Mouse (Mus musculus) MEL (cell line): ENCODE measurements around the gene Snrpd2. TPM values are rescaled to one million over a fixed set of nuclear protein-coding genes. Genes with fewer than 3 reads are reported as not detected.

Experiments used
- DNase-seq: peaks from one replicate; pipeline ENCODE4 v3.0.0; 2011; ENCODE audit warnings: low read depth, low spot score
- H3K27ac ChIP-seq: 2 replicates; pipeline ENCODE4 v1.5.1; 2012; ENCODE audit warnings: low read depth, mild to moderate bottlenecking, control low read depth, low read length, moderate library complexity; ENCODE audit not compliant: control insufficient read depth
- H3K27me3 ChIP-seq, 2 experiments: fragments of 150-350 bp in 1 of 2; sonication (generic) in 1 of 2; 2 replicates each; pipeline ENCODE4 v1.6.1; 2012; ENCODE audit warnings: low read length in 2 of 2, mild to moderate bottlenecking in 2 of 2, improper control_type of control experiment in 1 of 2, moderate library complexity in 1 of 2; ENCODE audit not compliant: insufficient read depth in 2 of 2, control insufficient read depth in 1 of 2
- H3K36me3 ChIP-seq, 2 experiments: 2 replicates each; pipeline ENCODE4 v1.6.1; 2012 to 2014; ENCODE audit warnings: low read length in 2 of 2, improper control_type of control experiment in 1 of 2, inconsistent platforms in 1 of 2, mild to moderate bottlenecking in 1 of 2; ENCODE audit not compliant: insufficient read depth in 2 of 2, control insufficient read depth in 1 of 2
- H3K4me1 ChIP-seq, 2 experiments: fragments of 150-350 bp in 1 of 2; sonication (generic) in 1 of 2; 2 replicates each; pipeline ENCODE4 v1.6.1; 2012; ENCODE audit warnings: low read length in 2 of 2, improper control_type of control experiment in 1 of 2, mild to moderate bottlenecking in 1 of 2; ENCODE audit not compliant: insufficient read depth in 2 of 2, control insufficient read depth in 1 of 2
- H3K4me3 ChIP-seq, 2 experiments: fragments of 150-350 bp in 1 of 2; sonication (generic) in 1 of 2; 2 replicates each; pipeline ENCODE4 v1.5.1; 2012; ENCODE audit warnings: low read depth in 2 of 2, low read length in 2 of 2, mild to moderate bottlenecking in 2 of 2, moderate library complexity in 2 of 2, control low read depth in 1 of 2, improper control_type of control experiment in 1 of 2; ENCODE audit not compliant: control insufficient read depth in 1 of 2, insufficient read depth in 1 of 2
- H3K79me2 ChIP-seq: 2 replicates; pipeline ENCODE4 v1.6.1; 2012; ENCODE audit warnings: mild to moderate bottlenecking, low read length, moderate library complexity; ENCODE audit not compliant: control insufficient read depth, poor library complexity, insufficient read depth
- H3K9ac ChIP-seq: 2 replicates; pipeline ENCODE4 v1.6.1; 2012; ENCODE audit warnings: low read depth, mild to moderate bottlenecking, control low read depth, low read length, moderate library complexity; ENCODE audit not compliant: control insufficient read depth, poor library complexity, severe bottlenecking
- H3K9me3 ChIP-seq: fragments of 150-350 bp; sonication (generic); replicated peaks from 2 replicates; pipeline ENCODE4 v1.6.1; 2012; ENCODE audit warnings: mild to moderate bottlenecking, low read length, improper control_type of control experiment, moderate library complexity; ENCODE audit not compliant: insufficient read depth
- CHD2 ChIP-seq: IDR thresholded peaks from 2 replicates; pipeline ENCODE4 v1.6.1; 2011; ENCODE audit warnings: low read length, improper control_type of control experiment
- CTCF ChIP-seq, 3 experiments: IDR thresholded peaks in 2 of 3; conservative IDR thresholded peaks in 1 of 3; 2 replicates each; pipeline ENCODE4 v1.5.1; 2011 to 2012; ENCODE audit warnings: low read length in 3 of 3, low read depth in 2 of 3, mild to moderate bottlenecking in 2 of 3, improper control_type of control experiment in 1 of 3, inconsistent platforms in 1 of 3, mixed read lengths in 1 of 3, moderate library complexity in 1 of 3; ENCODE audit not compliant: control insufficient read depth in 1 of 3, insufficient read depth in 1 of 3, poor library complexity in 1 of 3, severe bottlenecking in 1 of 3
- E2F4 ChIP-seq: IDR thresholded peaks from 2 replicates; pipeline ENCODE4 v1.6.1; 2011; ENCODE audit warnings: low read depth, low read length, improper control_type of control experiment, borderline replicate concordance
- EP300 ChIP-seq, 2 experiments: IDR thresholded peaks; 2 replicates each; pipeline ENCODE4 v1.6.1; 2011; ENCODE audit warnings: improper control_type of control experiment in 2 of 2, low read length in 2 of 2, low read depth in 1 of 2, mild to moderate bottlenecking in 1 of 2
- ETS1 ChIP-seq: IDR thresholded peaks from 2 replicates; pipeline ENCODE4 v1.6.1; 2012; ENCODE audit warnings: low read depth, mild to moderate bottlenecking, inconsistent platforms, low read length, improper control_type of control experiment, moderate library complexity
- GABPA ChIP-seq: IDR thresholded peaks from 2 replicates; pipeline ENCODE4 v1.6.1; 2012; ENCODE audit warnings: low read depth, mild to moderate bottlenecking, inconsistent platforms, low read length, improper control_type of control experiment, moderate library complexity
- GATA1 ChIP-seq: IDR thresholded peaks from 2 replicates; pipeline ENCODE4 v1.6.1; 2011; ENCODE audit warnings: low read depth, low read length, improper control_type of control experiment
- HCFC1 ChIP-seq: IDR thresholded peaks from 2 replicates; pipeline ENCODE4 v1.6.1; 2012; ENCODE audit warnings: low read depth, mild to moderate bottlenecking, inconsistent platforms, low read length, improper control_type of control experiment, moderate library complexity
- JUND ChIP-seq: IDR thresholded peaks from 2 replicates; pipeline ENCODE4 v1.6.1; 2011; ENCODE audit warnings: low read depth, mild to moderate bottlenecking, improper control_type of control experiment, low read length
- KAT2A ChIP-seq: conservative IDR thresholded peaks from 2 replicates; pipeline ENCODE4 v1.6.1; 2012; ENCODE audit warnings: low read depth, low read length, improper control_type of control experiment, inconsistent platforms
- MAX ChIP-seq: IDR thresholded peaks from 2 replicates; pipeline ENCODE4 v1.6.1; 2011; ENCODE audit warnings: low read length, improper control_type of control experiment
- MAZ ChIP-seq: IDR thresholded peaks from 2 replicates; pipeline ENCODE4 v1.6.1; 2012; ENCODE audit warnings: low read depth, mild to moderate bottlenecking, inconsistent platforms, low read length, improper control_type of control experiment
- MEF2A ChIP-seq: IDR thresholded peaks from 2 replicates; pipeline ENCODE4 v1.6.1; 2014; ENCODE audit warnings: low read depth, mild to moderate bottlenecking, inconsistent platforms, low read length, improper control_type of control experiment; ENCODE audit not compliant: poor library complexity, insufficient replicate concordance, severe bottlenecking; ENCODE audit errors: extremely low read depth
- MYC ChIP-seq: IDR thresholded peaks from 2 replicates; pipeline ENCODE4 v1.6.1; 2011; ENCODE audit warnings: low read depth, mild to moderate bottlenecking, low read length, improper control_type of control experiment, moderate library complexity
- NELFE ChIP-seq: IDR thresholded peaks from 2 replicates; pipeline ENCODE4 v1.6.1; 2011; ENCODE audit warnings: low read depth, low read length, improper control_type of control experiment
- NRF1 ChIP-seq: IDR thresholded peaks from 2 replicates; pipeline ENCODE4 v1.6.1; 2014; ENCODE audit warnings: low read depth, mild to moderate bottlenecking, inconsistent platforms, low read length, improper control_type of control experiment, moderate library complexity; ENCODE audit not compliant: poor library complexity, insufficient read depth, severe bottlenecking
- POLR2A ChIP-seq, 2 experiments: IDR thresholded peaks; 2 replicates each; pipeline ENCODE4 v1.6.1; 2011 to 2012; ENCODE audit warnings: low read length in 2 of 2, mild to moderate bottlenecking in 2 of 2, control low read depth in 1 of 2, improper control_type of control experiment in 1 of 2, low read depth in 1 of 2, moderate library complexity in 1 of 2; ENCODE audit not compliant: control insufficient read depth in 1 of 2, insufficient read depth in 1 of 2, poor library complexity in 1 of 2
- POLR2AphosphoS2 ChIP-seq: IDR thresholded peaks from 2 replicates; pipeline ENCODE4 v1.6.1; 2011; ENCODE audit warnings: low read length, improper control_type of control experiment
- SIN3A ChIP-seq: IDR thresholded peaks from 2 replicates; pipeline ENCODE4 v1.6.1; 2012; ENCODE audit warnings: low read length, improper control_type of control experiment, inconsistent platforms
- SMC3 ChIP-seq: IDR thresholded peaks from 2 replicates; pipeline ENCODE4 v1.6.1; 2011; ENCODE audit warnings: low read depth, low read length, improper control_type of control experiment
- TBP ChIP-seq: IDR thresholded peaks from 2 replicates; pipeline ENCODE4 v1.8.0; 2011; ENCODE audit warnings: low read depth, low read length, improper control_type of control experiment
- TCF12 ChIP-seq: IDR thresholded peaks from 2 replicates; pipeline ENCODE4 v1.6.1; 2014; ENCODE audit warnings: low read depth, mild to moderate bottlenecking, inconsistent platforms, low read length, improper control_type of control experiment, moderate library complexity
- UBTF ChIP-seq: IDR thresholded peaks from 2 replicates; pipeline ENCODE4 v1.6.1; 2012; ENCODE audit warnings: low read depth, mild to moderate bottlenecking, inconsistent platforms, low read length, improper control_type of control experiment, moderate library complexity, borderline replicate concordance; ENCODE audit not compliant: insufficient read depth
- USF1 ChIP-seq: IDR thresholded peaks from 2 replicates; pipeline ENCODE4 v1.6.1; 2014; ENCODE audit warnings: low read depth, mild to moderate bottlenecking, inconsistent platforms, low read length, improper control_type of control experiment, moderate library complexity
- USF2 ChIP-seq, 2 experiments: IDR thresholded peaks; 2 replicates each; pipeline ENCODE4 v1.6.1; 2011 to 2012; ENCODE audit warnings: improper control_type of control experiment in 2 of 2, low read length in 2 of 2, borderline replicate concordance in 1 of 2, inconsistent platforms in 1 of 2, low read depth in 1 of 2, mild to moderate bottlenecking in 1 of 2; ENCODE audit not compliant: insufficient read depth in 1 of 2
- ZC3H11A ChIP-seq: IDR thresholded peaks from 2 replicates; pipeline ENCODE4 v1.6.1; 2012; ENCODE audit warnings: low read depth, mild to moderate bottlenecking, inconsistent platforms, low read length, improper control_type of control experiment
- ZKSCAN1 ChIP-seq: IDR thresholded peaks from 2 replicates; pipeline ENCODE4 v1.6.1; 2012; ENCODE audit warnings: low read depth, mild to moderate bottlenecking, inconsistent platforms, low read length, improper control_type of control experiment, moderate library complexity
- ZMIZ1 ChIP-seq: IDR thresholded peaks from 2 replicates; pipeline ENCODE4 v1.6.1; 2012; ENCODE audit warnings: low read depth, mild to moderate bottlenecking, inconsistent platforms, low read length, improper control_type of control experiment, moderate library complexity
- polyA plus RNA-seq, 2 experiments: library from polyadenylated mRNA; stranded (reverse) in 1 of 2; unstranded in 1 of 2; fragments of >175 nt in 1 of 2; fragments of >200 nt in 1 of 2; gene quantifications; 2 replicates each; pipeline versions ENCODE4 v1.2.1 to v1.2.4; 2012; ENCODE audit warnings: low replicate concordance in 2 of 2, low read depth in 1 of 2; ENCODE audit not compliant: insufficient read length in 2 of 2, insufficient read depth in 1 of 2, missing spikeins in 1 of 2
- total RNA-seq: library from RNA; depleted of rRNA; stranded (reverse); fragments of 300-350 nt; gene quantifications from 2 replicates; pipeline ENCODE4 v1.2.3, GENCODE M21; 2012

Gene Snrpd2
- total and polyA plus RNA-seq, 3 experiments = 234 to 345 TPM; not detected in 1

- TF ChIP-seq E2F4 (no peak), POLR2A (IDR thresholded peaks at IDR 0.05; ENCODE audit: control insufficient read depth in 1 of 2, insufficient read depth in 1 of 2, low read depth in 1 of 2, low read length in 2 of 2, poor library complexity in 1 of 2) (no peak), ETS1 (no peak), ZC3H11A (no peak), SIN3A (peak; percentile 57), CHD2 (no peak)
Observed at GRCm38 (mm10) chr7:19147497-19148045, 2.0 kb upstream of the Snrpd2 start (continued).

GRCm38 (mm10) chr7:19148180-19148874 lies 1.2 kb upstream of the Snrpd2 start:
- H3K9ac ChIP-seq = peak overlapping the region; percentile 85
- H3K27me3 ChIP-seq = no peaks in the 10 kb centered on the region
- no peaks in the 10 kb centered on the region for H3K9me3 ChIP-seq
- TF ChIP-seq JUND (no peak), ZC3H11A (no peak), MAX (no peak), GABPA (no peak), MEF2A (no peak), UBTF (no peak), MAZ (no peak), NRF1 (no peak), ZKSCAN1 (no peak), USF2 (IDR thresholded peaks at IDR 0.05; ENCODE audit: borderline replicate concordance in 1 of 2, insufficient read depth in 1 of 2, low read depth in 1 of 2, low read length in 2 of 2) (no peak), TCF12 (no peak), E2F4 (0 out of 2 replicates have a peak, but pooled peaks have one; percentile 7), EP300 (IDR thresholded peaks at IDR 0.05; ENCODE audit: low read depth in 1 of 2, low read length in 2 of 2) (peak in 1 of 2 experiments; percentile 27; a peak in 1 of 4 replicates), HCFC1 (no peak), SMC3 (no peak), ZMIZ1 (no peak), TBP (no peak), MYC (no peak), NELFE (no peak), POLR2AphosphoS2 (no peak), GATA1 (peak; percentile 55; the same call in 1 of the 2 replicates), CTCF (IDR thresholded peaks at IDR 0.05 in 2 of 3, conservative IDR thresholded peaks at IDR 0.05 in 1 of 3; ENCODE audit: control insufficient read depth in 1 of 3, insufficient read depth in 1 of 3, low read depth in 2 of 3, low read length in 3 of 3, poor library complexity in 1 of 3, severe bottlenecking in 1 of 3) (no peak), USF1 (no peak), KAT2A (no peak)
- peaks cover 14% of the 10 kb centered on the region for H3K79me2 ChIP-seq
- peaks cover 4 to 17% of the 10 kb centered on the region in 2 experiments; a peak in 3 of 4 replicates for H3K4me1 ChIP-seq
- H3K27ac ChIP-seq = peak overlapping the region; percentile 94
- peaks cover 0 to 6% of the 10 kb centered on the region in 2 experiments; a peak in 2 of 4 replicates for H3K36me3 ChIP-seq
- peak overlapping the region; percentile 71 to 89 for H3K4me3 ChIP-seq
- no peak for DNase-seq
